Mouse (Mus musculus) limb, embryonic 13.5 days (tissue): ENCODE results near the gene Mthfd1l. TPM values are rescaled to one million over a fixed set of nuclear protein-coding genes. Genes with fewer than 3 reads are reported as not detected.
A peak's percentile ranks its signal among the peaks of the same experiment; 100 is the strongest.

ENCODE experiments used
- ATAC-seq: fragments of 200-750 bp; cut with Nextera tagmentation; 2 replicates; pipeline ENCODE4 v1.8.0; 2017; ENCODE audit warnings: low read depth, moderate number of reproducible peaks, moderate TSS enrichment; ENCODE audit not compliant: low FRiP score
- H3K27ac ChIP-seq: fragments of 300-500 bp; sonication (generic); 2 replicates; pipeline ENCODE4 v1.5.1; 2015; ENCODE audit warnings: inconsistent platforms, mild to moderate bottlenecking, moderate library complexity
- H3K27me3 ChIP-seq: fragments of 300-500 bp; sonication (generic); 2 replicates; pipeline ENCODE4 v1.6.1; 2015; ENCODE audit warnings: mild to moderate bottlenecking, inconsistent platforms
- H3K36me3 ChIP-seq: fragments of 300-500 bp; sonication (generic); 2 replicates; pipeline ENCODE4 v1.6.1; 2015; ENCODE audit warnings: inconsistent platforms, mild to moderate bottlenecking, moderate library complexity
- H3K4me1 ChIP-seq: fragments of 300-500 bp; sonication (generic); 2 replicates; pipeline ENCODE4 v1.6.1; 2015; ENCODE audit warnings: inconsistent platforms
- H3K4me2 ChIP-seq: fragments of 300-500 bp; sonication (generic); replicated peaks from 2 replicates; pipeline ENCODE4 v1.6.1; 2015; ENCODE audit warnings: inconsistent platforms, mild to moderate bottlenecking, moderate library complexity
- H3K4me3 ChIP-seq: fragments of 300-500 bp; sonication (generic); 2 replicates; pipeline ENCODE4 v1.5.1; 2015; ENCODE audit warnings: moderate library complexity, mild to moderate bottlenecking, inconsistent platforms
- H3K9ac ChIP-seq: fragments of 300-500 bp; sonication (generic); 2 replicates; pipeline ENCODE4 v1.6.1; 2015; ENCODE audit warnings: mild to moderate bottlenecking, inconsistent platforms
- H3K9me3 ChIP-seq: fragments of 300-500 bp; sonication (generic); 2 replicates; pipeline ENCODE4 v1.6.1; 2016; ENCODE audit warnings: inconsistent platforms
- WGBS: fragments of 180-500 bp; shearing (Covaris S2); methylation state at CpG from one replicate; pipeline ENCODE4 v1.1.7; 2015; 5-methylcytosine and 5-hydroxymethylcytosine counted together
- polyA plus RNA-seq: library from polyadenylated mRNA; unstranded; fragments of >200 nt; fragmentation: Nextera tagmentation; extraction: Ambion mirVana; gene quantifications from 2 replicates; pipeline ENCODE4 v1.2.1, GENCODE M21; 2015

Mthfd1l gene
- polyA plus RNA-seq, 1 experiment from 2014 or later, result 11.1 TPM

- Histone ChIP-seq H3K9me3 (no peaks in the 10 kb centered on the region), H3K4me1 (peaks cover 15% of the 10 kb centered on the region), H3K4me3 (no peak overlapping the region), H3K27ac (no peak overlapping the region), H3K27me3 (no peaks in the 10 kb centered on the region), H3K9ac (no peak overlapping the region), H3K36me3 (peaks cover 34% of the 10 kb centered on the region), H3K4me2 (no peak overlapping the region)
- 89% methylated on average over 4 of the region's 4 CpGs for WGBS
- no peak for ATAC-seq
Measured at GRCm38 (mm10) chr10:3980231-3980630, 7.3 kb downstream of the Mthfd1l start.

- WGBS, result 93% methylated on average over 6 of the region's 6 CpGs
- H3K4me1 ChIP-seq, result no peaks in the 10 kb centered on the region
- ATAC-seq, result no peak
- no peak overlapping the region for H3K4me3 ChIP-seq
- peaks cover 28% of the 10 kb centered on the region for H3K36me3 ChIP-seq
- H3K27ac ChIP-seq, result no peak overlapping the region
- no peaks in the 10 kb centered on the region for H3K9me3 ChIP-seq
- H3K9ac ChIP-seq, result no peak overlapping the region
- no peak overlapping the region for H3K4me2 ChIP-seq
- no peaks in the 10 kb centered on the region for H3K27me3 ChIP-seq
Measured at GRCm38 (mm10) chr10:3990295-3990883, 17.5 kb downstream of the Mthfd1l start.

GRCm38 (mm10) chr10:3993365-3994102, 20.6 kb downstream of the Mthfd1l start:
- H3K27ac ChIP-seq, result no peak overlapping the region
- WGBS, result 90% methylated on average over 8 of the region's 8 CpGs
- no peak overlapping the region for H3K4me2 ChIP-seq
- peaks cover 26% of the 10 kb centered on the region for H3K36me3 ChIP-seq
- no peaks in the 10 kb centered on the region for H3K4me1 ChIP-seq
- no peak overlapping the region for H3K9ac ChIP-seq
- H3K4me3 ChIP-seq, result no peak overlapping the region
- ATAC-seq, result no peak
- H3K27me3 ChIP-seq, result no peaks in the 10 kb centered on the region
- H3K9me3 ChIP-seq, result no peaks in the 10 kb centered on the region

GRCm38 (mm10) chr10:3995277-3995676, 22.4 kb downstream of the Mthfd1l start:
- WGBS, result 84% methylated on average over 4 of the region's 4 CpGs
- H3K9ac ChIP-seq, result no peak overlapping the region
- H3K27ac ChIP-seq, result no peak overlapping the region
- H3K4me3 ChIP-seq, result no peak overlapping the region
- ATAC-seq, result no peak
- no peaks in the 10 kb centered on the region for H3K4me1 ChIP-seq
- no peaks in the 10 kb centered on the region for H3K27me3 ChIP-seq
- H3K4me2 ChIP-seq, result no peak overlapping the region
- peaks cover 13% of the 10 kb centered on the region for H3K36me3 ChIP-seq
- H3K9me3 ChIP-seq, result no peaks in the 10 kb centered on the region

- WGBS, result 55% methylated on average over 15 of the region's 15 CpGs
Measured at GRCm38 (mm10) chr10:3996170-3996876, 23.4 kb downstream of the Mthfd1l start.

GRCm38 (mm10) chr10:3997851-3998426, 25.0 kb downstream of the Mthfd1l start:
- H3K4me2 ChIP-seq, result no peak overlapping the region
- no peak for ATAC-seq

More at GRCm38 (mm10) chr10:3996170-3996876, 23.4 kb downstream of the Mthfd1l start:
- no peak overlapping the region for H3K27ac ChIP-seq
- H3K4me1 ChIP-seq, result no peaks in the 10 kb centered on the region
- no peaks in the 10 kb centered on the region for H3K9me3 ChIP-seq
- H3K27me3 ChIP-seq, result no peaks in the 10 kb centered on the region
- H3K4me3 ChIP-seq, result no peak overlapping the region
- H3K9ac ChIP-seq, result no peak overlapping the region
- peak; percentile 84 for ATAC-seq
- H3K4me2 ChIP-seq, result no peak overlapping the region
- peaks cover 6% of the 10 kb centered on the region for H3K36me3 ChIP-seq

GRCm38 (mm10) chr10:4002711-4003110, 29.8 kb downstream of the Mthfd1l start:
- no peaks in the 10 kb centered on the region for H3K9me3 ChIP-seq
- H3K36me3 ChIP-seq, result 0 out of 2 replicates have a peak, but pooled peaks cover under 1% of the 10 kb centered on the region
- 84% methylated on average over 5 of the region's 5 CpGs for WGBS
- H3K27me3 ChIP-seq, result no peaks in the 10 kb centered on the region
- peaks cover 22% of the 10 kb centered on the region for H3K4me1 ChIP-seq
- H3K9ac ChIP-seq, result no peak overlapping the region
- H3K4me2 ChIP-seq, result no peak overlapping the region
- H3K27ac ChIP-seq, result no peak overlapping the region; the same call in 1 of the 2 replicates
- no peak for ATAC-seq
- no peak overlapping the region for H3K4me3 ChIP-seq

More at GRCm38 (mm10) chr10:3997851-3998426, 25.0 kb downstream of the Mthfd1l start:
- Histone ChIP-seq H3K4me1 (0 out of 2 replicates have a peak, but pooled peaks cover 8% of the 10 kb centered on the region), H3K9ac (no peak overlapping the region), H3K4me3 (no peak overlapping the region), H3K27ac (no peak overlapping the region), H3K36me3 (0 out of 2 replicates have a peak, but pooled peaks cover 5% of the 10 kb centered on the region), H3K9me3 (no peaks in the 10 kb centered on the region), H3K27me3 (no peaks in the 10 kb centered on the region)
- WGBS, result 78% methylated on average over 7 of the region's 7 CpGs

GRCm38 (mm10) chr10:4005191-4005590, 32.3 kb downstream of the Mthfd1l start:
- Histone ChIP-seq H3K4me2 (no peak overlapping the region), H3K4me1 (peaks cover 22% of the 10 kb centered on the region), H3K9me3 (no peaks in the 10 kb centered on the region), H3K27ac (no peak overlapping the region), H3K36me3 (peaks cover 5% of the 10 kb centered on the region; the same call in 1 of the 2 replicates), H3K27me3 (no peaks in the 10 kb centered on the region), H3K4me3 (no peak overlapping the region), H3K9ac (no peak overlapping the region)
- no peak for ATAC-seq
- 74% methylated on average over 7 of the region's 7 CpGs for WGBS

GRCm38 (mm10) chr10:4006296-4007015, 33.5 kb downstream of the Mthfd1l start:
- 49% methylated on average over 7 of the region's 7 CpGs for WGBS
- H3K27ac ChIP-seq, result peak overlapping the region; percentile 63
- peak; percentile 67; the same call in 1 of the 2 replicates for ATAC-seq

GRCm38 (mm10) chr10:4022628-4023303, 49.8 kb downstream of the Mthfd1l start:
- Histone ChIP-seq H3K9ac (no peak overlapping the region), H3K9me3 (no peaks in the 10 kb centered on the region), H3K4me1 (0 out of 2 replicates have a peak, but pooled peaks cover 9% of the 10 kb centered on the region), H3K4me2 (no peak overlapping the region), H3K27me3 (no peaks in the 10 kb centered on the region), H3K4me3 (no peak overlapping the region), H3K27ac (no peak overlapping the region), H3K36me3 (peaks cover 3% of the 10 kb centered on the region; the same call in 1 of the 2 replicates)
- 86% methylated on average over 14 of the region's 14 CpGs for WGBS
- ATAC-seq, result no peak

More at GRCm38 (mm10) chr10:4006296-4007015, 33.5 kb downstream of the Mthfd1l start:
- Histone ChIP-seq H3K27me3 (no peaks in the 10 kb centered on the region), H3K4me2 (no peak overlapping the region), H3K36me3 (peaks cover 5% of the 10 kb centered on the region; the same call in 1 of the 2 replicates), H3K4me1 (peaks cover 22% of the 10 kb centered on the region), H3K9me3 (no peaks in the 10 kb centered on the region), H3K4me3 (no peak overlapping the region), H3K9ac (no peak overlapping the region)

GRCm38 (mm10) chr10:4026616-4027015, 53.7 kb downstream of the Mthfd1l start:
- H3K27ac ChIP-seq, result no peak overlapping the region

More at GRCm38 (mm10) chr10:4026616-4027015, 53.7 kb downstream of the Mthfd1l start:
- no peak overlapping the region for H3K4me3 ChIP-seq
- H3K9ac ChIP-seq, result no peak overlapping the region
- WGBS, result 82% methylated on average over 4 of the region's 4 CpGs
- peaks cover 5% of the 10 kb centered on the region for H3K36me3 ChIP-seq
- H3K27me3 ChIP-seq, result no peaks in the 10 kb centered on the region
- H3K4me1 ChIP-seq, result 0 out of 2 replicates have a peak, but pooled peaks cover 9% of the 10 kb centered on the region
- no peaks in the 10 kb centered on the region for H3K9me3 ChIP-seq
- H3K4me2 ChIP-seq, result no peak overlapping the region
- ATAC-seq, result no peak
